Mouse (Mus musculus): ENCODE data around the gene Cfc1. TPM values are rescaled to one million over a fixed set of nuclear protein-coding genes. Genes with fewer than 3 reads are reported as not detected.
"Not testable (repeated sequence)": the region's sequence is repeated elsewhere in the genome, so short reads cannot be mapped to it uniquely, and the experiment has no call there.

Cfc1 gene
- polyA plus RNA-seq (2011; ENCODE audit: insufficient read depth, insufficient read length, low replicate concordance, missing spikeins): not detected in 2 replicates

DNA sequence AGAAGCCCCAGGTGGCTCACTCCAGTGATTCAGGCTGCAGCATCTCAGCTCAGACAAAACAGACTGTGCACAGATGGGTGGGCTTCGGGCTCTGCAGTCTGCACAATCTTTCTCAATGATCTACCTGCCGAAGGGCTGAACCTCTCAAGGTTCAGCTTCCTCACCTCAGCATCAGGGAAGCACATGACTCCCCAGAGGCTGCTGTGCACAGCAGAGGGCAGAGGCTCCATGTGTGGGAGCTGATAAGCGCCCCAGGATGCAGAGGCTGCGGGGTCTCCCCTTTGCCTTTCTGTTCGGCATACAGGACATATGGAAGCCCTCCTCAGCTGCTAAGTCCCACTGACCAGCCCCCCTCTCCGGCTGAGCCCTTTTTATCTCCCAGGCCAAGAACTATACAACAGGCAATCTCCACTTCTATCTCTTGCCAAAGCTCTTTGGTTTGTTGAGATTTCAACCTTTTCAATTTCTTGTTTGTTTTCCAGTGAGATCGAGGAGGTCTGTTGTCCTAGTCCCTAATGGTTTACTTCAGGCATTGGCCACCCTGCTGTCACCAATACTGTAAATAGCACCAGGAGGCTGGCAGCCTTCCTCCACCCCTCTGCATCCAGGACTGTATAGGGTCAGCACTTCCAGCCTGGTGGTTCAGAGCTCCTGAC lies at the start of gene Cfc1:
Gene Cfc1, plus strand, starts transcription at position 606 of the 656 bp plus-strand sequence.
- H3K4me1 ChIP-seq (ENCODE audit: control insufficient read depth, insufficient read depth, low read length); H3K27ac ChIP-seq (ENCODE audit: control insufficient read depth, insufficient read depth, low read depth, low read length, poor library complexity); H3K4me3 ChIP-seq (replicated peaks; ENCODE audit: control insufficient read depth, low read depth, low read length): not testable (repeated sequence)
- WGBS: 18% methylated on average over 7 of the region's 7 CpGs

DNA sequence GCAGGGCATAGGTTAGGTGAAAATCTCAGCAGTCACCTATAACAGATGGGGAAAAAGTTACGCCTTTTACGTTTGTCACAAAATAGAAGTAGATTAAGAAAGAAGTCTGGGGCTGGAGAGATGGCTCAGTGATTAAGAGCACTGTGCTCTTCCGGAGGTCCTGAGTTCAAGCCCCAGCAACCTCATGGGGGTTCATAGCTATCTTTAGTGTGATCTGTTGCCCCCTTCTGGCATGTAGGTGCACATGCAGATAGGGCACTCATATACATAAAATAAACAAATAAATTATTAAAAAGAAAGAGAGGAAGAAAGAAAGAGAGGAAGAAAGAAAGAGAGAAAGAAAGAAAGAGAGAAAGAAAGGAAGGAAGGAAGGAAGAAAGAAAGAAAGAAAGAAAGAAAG lies 48.1 kb upstream of the Cfc1 start:
- Histone ChIP-seq H3K4me3 (replicated peaks; ENCODE audit: control insufficient read depth, low read depth, low read length) (no peak overlapping the region), H3K27ac (ENCODE audit: control insufficient read depth, insufficient read depth, low read depth, low read length, poor library complexity) (no peak overlapping the region), H3K4me1 (ENCODE audit: control insufficient read depth, insufficient read depth, low read length) (no peaks in the 10 kb centered on the region; the same call in 1 of the 2 replicates)
- TF ChIP-seq POLR2A (IDR thresholded peaks at IDR 0.05; ENCODE audit: borderline replicate concordance, control insufficient read depth, low read depth, low read length) (no peak), CTCF (IDR thresholded peaks at IDR 0.05; ENCODE audit: control insufficient read depth, insufficient read depth, low read length) (no peak; the same call in 1 of the 2 replicates)
- WGBS: 85% methylated on average over 3 of the region's 3 CpGs

DNA sequence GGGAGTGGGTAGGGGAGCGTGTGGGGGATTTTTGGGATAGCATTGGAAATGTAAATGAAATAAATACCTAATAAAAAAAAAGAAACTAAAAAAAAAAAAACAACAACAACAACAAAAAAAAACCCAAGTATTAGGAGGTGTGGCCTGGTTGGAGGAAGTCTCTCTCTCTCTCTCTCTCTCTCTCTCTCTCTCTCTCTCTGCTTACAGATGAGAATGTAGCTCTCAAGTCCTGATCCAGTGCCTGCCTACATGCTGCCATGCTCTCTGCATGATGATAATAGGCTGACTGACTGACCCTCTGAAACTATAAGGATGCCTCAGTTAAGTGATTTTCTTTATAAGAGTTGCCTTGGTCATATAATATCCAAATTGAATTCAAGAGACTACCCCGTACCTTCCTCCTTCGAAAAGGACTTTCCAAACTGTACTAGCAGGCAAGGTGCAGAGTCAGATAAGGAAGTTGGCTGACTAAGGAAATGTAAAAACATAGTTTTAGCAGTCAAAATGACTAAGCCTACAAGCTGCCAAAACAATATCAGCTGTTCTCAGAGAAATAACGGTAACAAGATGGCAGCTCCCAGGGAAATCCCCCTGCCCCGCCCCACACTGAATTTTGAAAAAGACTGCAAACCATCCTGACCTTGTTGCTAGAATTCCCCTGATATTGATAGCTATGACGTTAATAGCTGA lies 45.5 kb upstream of the Cfc1 start:
- Histone ChIP-seq H3K4me3 (replicated peaks; ENCODE audit: control insufficient read depth, low read depth, low read length) (no peak overlapping the region), H3K4me1 (ENCODE audit: control insufficient read depth, insufficient read depth, low read length) (no peaks in the 10 kb centered on the region; the same call in 1 of the 2 replicates), H3K27ac (ENCODE audit: control insufficient read depth, insufficient read depth, low read depth, low read length, poor library complexity) (no peak overlapping the region; the same call in 1 of the 2 replicates)
- WGBS: 37% methylated on average over 6 of the region's 6 CpGs
- no peak for TF ChIP-seq POLR2A (IDR thresholded peaks at IDR 0.05; ENCODE audit: borderline replicate concordance, control insufficient read depth, low read depth, low read length)

DNA sequence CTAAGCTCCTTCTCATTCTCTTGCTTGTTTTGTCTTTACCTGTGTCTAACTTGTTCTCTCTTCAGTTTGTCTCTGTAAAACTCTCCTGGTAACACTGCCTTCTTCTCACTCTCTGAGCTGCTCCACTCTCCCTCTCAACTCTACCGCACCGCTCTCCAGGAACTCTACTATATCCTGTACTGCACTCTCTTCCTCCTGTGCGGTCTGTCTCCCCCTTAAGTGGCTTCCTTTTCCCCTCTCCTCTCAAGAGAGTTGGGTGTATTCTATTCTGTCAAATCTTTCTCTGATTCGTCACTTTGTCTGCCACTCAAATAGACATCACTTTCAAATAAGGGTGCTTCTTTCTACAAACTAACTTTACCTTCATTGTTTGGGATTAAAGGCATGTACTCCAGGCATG lies 44.0 kb upstream of the Cfc1 start:
- TF ChIP-seq CTCF (IDR thresholded peaks at IDR 0.05; ENCODE audit: control insufficient read depth, insufficient read depth, low read length) (no peak), POLR2A (IDR thresholded peaks at IDR 0.05; ENCODE audit: borderline replicate concordance, control insufficient read depth, low read depth, low read length) (no peak)
- no peak overlapping the region for H3K4me3 ChIP-seq (replicated peaks; ENCODE audit: control insufficient read depth, low read depth, low read length)
- H3K27ac ChIP-seq (ENCODE audit: control insufficient read depth, insufficient read depth, low read depth, low read length, poor library complexity): no peak overlapping the region
- WGBS: 35% methylated on average over 4 of the region's 4 CpGs
- no peaks in the 10 kb centered on the region; the same call in 1 of the 2 replicates for H3K4me1 ChIP-seq (ENCODE audit: control insufficient read depth, insufficient read depth, low read length)

DNA sequence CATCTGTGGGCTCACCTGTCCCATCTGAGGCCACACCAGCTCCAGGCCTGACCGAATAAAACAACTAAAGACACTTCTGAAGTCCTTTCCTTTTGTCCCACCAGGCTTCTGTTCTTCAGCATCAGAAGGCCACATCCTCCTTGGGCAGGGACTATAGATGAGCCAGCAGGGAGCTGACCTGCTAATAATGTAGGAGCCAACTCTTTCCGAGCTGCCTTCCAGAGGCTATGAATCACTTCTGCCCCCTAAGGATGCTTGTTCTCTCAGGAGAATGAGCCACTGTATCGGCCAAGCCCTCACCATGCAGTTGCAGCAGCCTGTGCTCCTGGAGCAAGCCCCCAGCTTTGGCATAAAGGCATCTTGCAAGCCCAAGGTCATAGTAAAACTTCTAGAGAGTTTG lies 32.5 kb upstream of the Cfc1 start:
- Histone ChIP-seq H3K4me3 (replicated peaks; ENCODE audit: control insufficient read depth, low read depth, low read length) (no peak overlapping the region), H3K4me1 (ENCODE audit: control insufficient read depth, insufficient read depth, low read length) (peaks cover 2% of the 10 kb centered on the region; the same call in 1 of the 2 replicates), H3K27ac (ENCODE audit: control insufficient read depth, insufficient read depth, low read depth, low read length, poor library complexity) (no peak overlapping the region)
- TF ChIP-seq CTCF (IDR thresholded peaks at IDR 0.05; ENCODE audit: control insufficient read depth, insufficient read depth, low read length): no peak
- TF ChIP-seq POLR2A (IDR thresholded peaks at IDR 0.05; ENCODE audit: borderline replicate concordance, control insufficient read depth, low read depth, low read length): no peak
- 75% methylated on average over 3 of the region's 3 CpGs for WGBS

DNA sequence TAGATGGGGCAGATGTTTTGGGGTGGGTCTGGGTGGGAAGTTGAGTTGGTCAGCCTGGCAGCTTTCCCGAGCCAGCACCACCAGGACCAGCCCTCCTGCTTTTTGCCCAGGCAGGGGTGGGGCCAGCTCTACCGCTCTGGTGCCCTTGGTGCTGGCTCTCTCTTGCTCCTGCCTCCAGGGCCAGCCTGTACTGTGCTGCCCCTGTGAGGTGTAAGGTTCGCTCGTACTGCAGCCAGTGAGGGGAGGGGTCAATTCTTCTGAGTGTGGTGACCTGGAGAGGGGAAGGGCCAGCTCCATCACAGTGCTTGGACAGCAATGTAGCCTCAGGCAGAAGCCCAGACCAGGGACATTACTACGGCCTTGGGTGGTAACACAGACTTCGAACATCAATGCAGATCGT lies 30.1 kb upstream of the Cfc1 start:
- WGBS: 68% methylated on average over 7 of the region's 7 CpGs
- no peak for TF ChIP-seq CTCF (IDR thresholded peaks at IDR 0.05; ENCODE audit: control insufficient read depth, insufficient read depth, low read length)
- TF ChIP-seq POLR2A (IDR thresholded peaks at IDR 0.05; ENCODE audit: borderline replicate concordance, control insufficient read depth, low read depth, low read length): no peak
- H3K27ac ChIP-seq (ENCODE audit: control insufficient read depth, insufficient read depth, low read depth, low read length, poor library complexity): no peak overlapping the region
- peaks cover 2% of the 10 kb centered on the region; the same call in 1 of the 2 replicates for H3K4me1 ChIP-seq (ENCODE audit: control insufficient read depth, insufficient read depth, low read length)
- H3K4me3 ChIP-seq (replicated peaks; ENCODE audit: control insufficient read depth, low read depth, low read length): no peak overlapping the region

DNA sequence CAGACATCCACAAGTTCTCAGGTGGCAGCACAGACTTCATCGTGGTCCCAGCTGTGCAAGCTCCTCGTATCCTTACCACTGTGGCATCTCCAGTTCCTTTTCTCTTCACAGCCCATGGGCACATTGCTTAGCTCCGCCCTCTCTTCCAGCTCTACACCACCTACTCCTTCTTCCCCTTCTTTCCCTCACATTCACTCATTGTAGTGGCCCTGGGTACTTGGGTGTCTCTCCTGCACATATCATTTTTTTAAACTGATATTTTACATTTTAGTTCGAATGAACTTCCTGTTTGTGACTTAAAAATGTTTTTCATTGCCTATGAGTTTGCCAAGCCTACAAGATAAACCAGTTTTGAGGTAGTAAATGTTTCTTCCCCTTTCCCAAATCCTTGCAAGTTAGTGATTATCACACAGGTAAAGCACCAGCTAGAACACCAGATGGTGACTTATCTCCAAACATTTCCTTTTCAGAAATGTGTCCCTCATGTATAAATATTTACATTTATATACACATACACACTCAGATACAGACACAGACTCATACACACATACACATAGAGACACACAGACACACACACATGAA lies 29.4 kb upstream of the Cfc1 start:
- TF ChIP-seq POLR2A (IDR thresholded peaks at IDR 0.05; ENCODE audit: borderline replicate concordance, control insufficient read depth, low read depth, low read length): no peak
- TF ChIP-seq CTCF (IDR thresholded peaks at IDR 0.05; ENCODE audit: control insufficient read depth, insufficient read depth, low read length): no peak
- Histone ChIP-seq H3K4me1 (ENCODE audit: control insufficient read depth, insufficient read depth, low read length) (peaks cover 2% of the 10 kb centered on the region; the same call in 1 of the 2 replicates), H3K27ac (ENCODE audit: control insufficient read depth, insufficient read depth, low read depth, low read length, poor library complexity) (no peak overlapping the region), H3K4me3 (replicated peaks; ENCODE audit: control insufficient read depth, low read depth, low read length) (no peak overlapping the region)
- 19% methylated on average over 4 of the region's 4 CpGs for WGBS

DNA sequence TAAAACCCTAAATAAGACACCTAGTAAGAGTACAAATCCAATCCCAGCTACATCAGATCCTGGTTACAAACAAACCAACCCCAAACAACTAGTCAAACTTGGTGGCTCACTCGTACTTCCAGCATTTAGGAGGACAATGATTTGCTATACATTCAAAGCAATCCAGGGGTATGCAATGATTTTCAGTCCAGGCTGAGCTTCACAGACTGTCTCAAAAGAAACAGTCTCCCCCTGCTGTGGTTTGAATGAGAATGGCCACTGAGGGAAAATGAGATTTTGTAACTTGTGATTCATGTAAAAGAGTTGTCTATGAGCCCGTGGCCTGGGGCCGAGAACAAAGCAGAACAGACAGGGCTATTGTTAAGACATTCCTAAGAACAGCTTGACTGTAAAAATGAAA lies 27.5 kb upstream of the Cfc1 start:
- 87% methylated on average over 3 of the region's 3 CpGs for WGBS
- Histone ChIP-seq H3K4me3 (replicated peaks; ENCODE audit: control insufficient read depth, low read depth, low read length) (no peak overlapping the region), H3K27ac (ENCODE audit: control insufficient read depth, insufficient read depth, low read depth, low read length, poor library complexity) (no peak overlapping the region), H3K4me1 (ENCODE audit: control insufficient read depth, insufficient read depth, low read length) (peaks cover 2% of the 10 kb centered on the region; the same call in 1 of the 2 replicates)
- TF ChIP-seq POLR2A (IDR thresholded peaks at IDR 0.05; ENCODE audit: borderline replicate concordance, control insufficient read depth, low read depth, low read length) (no peak), CTCF (IDR thresholded peaks at IDR 0.05; ENCODE audit: control insufficient read depth, insufficient read depth, low read length) (no peak)

All from bone marrow, adult 2 months (tissue).